Mouse (Mus musculus): Measurements from ENCODE around the gene Tcf25. TPM values are rescaled to one million over a fixed set of nuclear protein-coding genes. Genes with fewer than 3 reads are reported as not detected.

Gene Tcf25
- polyA plus RNA-seq, 1 experiment from 2014 or later: 182 TPM

DNA sequence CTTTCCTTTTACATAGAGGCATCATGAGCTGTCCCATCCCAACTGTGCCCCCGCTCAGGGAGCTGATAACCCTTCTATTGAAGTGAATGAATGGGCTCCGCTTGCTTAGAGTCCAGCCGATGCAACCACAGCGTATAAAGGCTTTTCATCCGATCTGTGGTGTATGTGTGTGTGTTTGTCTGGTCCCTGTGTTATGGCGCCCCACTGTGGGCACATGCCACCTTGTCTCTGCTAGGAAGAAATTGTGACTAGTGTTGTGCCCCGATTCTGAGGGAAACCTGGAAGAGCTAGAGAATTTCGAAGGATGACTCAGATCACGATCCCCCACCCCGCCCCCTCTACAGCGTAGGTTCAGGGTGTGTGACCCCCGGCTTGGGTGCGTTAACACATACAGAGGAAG, 20.8 kb upstream of the Tcf25 start:
- no peak overlapping the region for H3K4me2 ChIP-seq
- no peak for ATAC-seq (ENCODE audit: insufficient read depth, low FRiP score, low read depth)
- peaks cover 8% of the 10 kb centered on the region; the same call in 1 of the 2 replicates for H3K4me1 ChIP-seq
- H3K36me3 ChIP-seq: no peaks in the 10 kb centered on the region
- H3K27me3 ChIP-seq (replicated peaks): 0 out of 2 replicates have a peak, but pooled peaks cover 5% of the 10 kb centered on the region
- no peak overlapping the region for H3K4me3 ChIP-seq (replicated peaks)
- WGBS: 40% methylated on average over 13 of the region's 13 CpGs
- H3K9ac ChIP-seq: no peak overlapping the region
- no peaks in the 10 kb centered on the region for H3K9me3 ChIP-seq
- no peak overlapping the region for H3K27ac ChIP-seq

DNA sequence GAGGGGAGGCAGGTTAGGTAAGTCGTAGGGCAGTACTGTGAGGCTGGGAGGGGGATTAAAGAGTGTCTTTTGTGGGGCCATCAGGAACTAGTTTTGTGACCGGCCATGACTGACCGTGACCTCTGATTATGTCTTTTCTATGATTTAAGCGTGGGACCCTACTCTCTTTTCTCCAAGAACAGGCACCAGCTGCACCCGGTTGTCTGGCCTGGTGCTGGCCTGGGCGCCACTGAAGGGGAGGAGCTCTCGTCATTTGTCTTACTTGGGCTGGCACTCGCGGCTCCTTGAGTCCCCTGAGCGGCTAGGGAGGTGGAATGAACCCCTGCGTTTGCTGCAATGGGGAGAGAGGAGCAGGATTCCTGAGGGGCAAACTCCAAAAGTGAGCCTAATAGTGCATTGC, 20.3 kb upstream of the Tcf25 start:
- H3K9ac ChIP-seq: no peak overlapping the region
- no peak overlapping the region for H3K4me2 ChIP-seq
- no peaks in the 10 kb centered on the region for H3K9me3 ChIP-seq
- H3K27ac ChIP-seq: no peak overlapping the region
- ATAC-seq (ENCODE audit: insufficient read depth, low FRiP score, low read depth): no peak
- WGBS: 29% methylated on average over 11 of the region's 11 CpGs
- H3K36me3 ChIP-seq: no peaks in the 10 kb centered on the region
- no peak overlapping the region for H3K4me3 ChIP-seq (replicated peaks)
- H3K4me1 ChIP-seq: 0 out of 2 replicates have a peak, but pooled peaks cover 4% of the 10 kb centered on the region
- 0 out of 2 replicates have a peak, but pooled peaks cover 5% of the 10 kb centered on the region for H3K27me3 ChIP-seq (replicated peaks)

DNA sequence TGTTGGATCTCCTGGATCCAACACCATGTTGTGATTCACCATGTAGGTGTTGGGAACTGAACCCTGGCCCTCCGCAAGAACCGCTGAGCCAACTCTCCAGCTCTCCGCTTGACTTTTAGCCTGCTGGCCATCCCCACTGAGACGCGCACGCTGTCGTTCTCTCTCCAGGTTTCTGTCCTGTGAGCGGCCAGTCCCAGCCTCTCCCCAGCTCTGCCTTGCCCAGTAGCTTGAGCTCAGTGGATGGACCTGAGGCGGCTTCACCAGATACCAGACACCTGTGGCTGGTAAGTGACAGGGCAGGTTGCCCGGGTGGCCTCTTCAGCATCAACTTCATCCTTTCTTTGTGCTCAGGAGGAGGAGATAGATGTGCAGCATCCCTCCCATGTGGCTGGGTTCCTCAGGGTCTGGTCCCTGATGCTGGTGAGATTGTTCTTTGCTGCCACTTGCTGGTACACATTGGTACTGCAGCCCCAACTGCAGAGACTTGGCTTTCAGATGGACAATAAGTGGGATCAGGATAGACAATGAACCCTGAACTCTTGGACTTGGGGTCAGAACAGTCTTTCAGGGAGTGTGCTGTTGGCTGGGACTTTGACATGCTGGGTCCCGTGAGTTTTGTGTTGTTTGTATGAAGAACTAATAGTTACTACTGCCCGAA, 12.3 kb upstream of the Tcf25 start:
- Histone ChIP-seq H3K9ac (no peak overlapping the region), H3K9me3 (no peaks in the 10 kb centered on the region), H3K27ac (no peak overlapping the region), H3K4me1 (no peaks in the 10 kb centered on the region), H3K4me2 (no peak overlapping the region), H3K4me3 (replicated peaks) (no peak overlapping the region), H3K36me3 (no peaks in the 10 kb centered on the region), H3K27me3 (replicated peaks) (no peaks in the 10 kb centered on the region)
- WGBS: 47% methylated on average over 12 of the region's 12 CpGs
- no peak for ATAC-seq (ENCODE audit: insufficient read depth, low FRiP score, low read depth)

DNA sequence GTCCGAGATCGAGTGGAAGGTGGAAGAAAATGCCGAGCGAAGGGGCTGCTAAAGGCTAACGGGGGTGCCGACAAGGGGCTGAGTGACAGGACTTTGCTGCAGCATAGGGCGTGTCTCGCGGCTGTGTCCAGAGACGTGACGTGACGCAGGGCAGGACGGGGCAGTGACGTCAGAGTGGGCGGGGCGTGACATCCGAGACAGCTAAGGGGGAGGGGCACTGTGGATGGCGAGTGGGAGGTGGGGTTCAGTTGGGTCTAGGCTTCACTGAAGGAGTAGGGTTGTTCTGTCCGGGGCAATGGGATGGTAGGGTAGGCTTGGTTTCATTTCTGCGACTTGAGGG, 656 bp downstream of the Tcf25 start:
- 0 out of 2 replicates have a peak, but pooled peaks cover 12% of the 10 kb centered on the region for H3K4me1 ChIP-seq

DNA sequence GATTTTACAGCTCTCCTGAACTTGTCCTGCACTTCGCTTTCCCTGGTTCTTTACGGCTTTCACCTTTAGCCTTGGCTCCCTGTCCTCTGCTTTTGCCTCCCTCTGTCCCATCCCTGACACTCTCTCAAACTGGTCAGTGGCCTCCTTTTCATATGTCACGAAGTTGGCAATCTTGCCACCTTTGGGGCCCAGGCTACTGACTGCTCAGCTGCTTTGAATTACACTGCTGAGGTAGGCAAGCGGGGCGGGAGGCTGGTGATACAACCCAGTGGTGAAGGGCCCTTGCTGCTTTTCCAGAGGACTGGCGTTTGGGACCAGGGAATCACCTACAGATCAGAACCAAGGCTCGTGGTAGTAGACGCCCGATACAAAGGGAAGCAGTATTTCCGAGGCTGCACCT, 2.1 kb downstream of the Tcf25 start:
- no peak overlapping the region for H3K27ac ChIP-seq
- ATAC-seq (ENCODE audit: insufficient read depth, low FRiP score, low read depth): no peak
- no peak overlapping the region for H3K4me2 ChIP-seq
- H3K9me3 ChIP-seq: no peaks in the 10 kb centered on the region
- no peak overlapping the region; the same call in 1 of the 2 replicates for H3K4me3 ChIP-seq (replicated peaks)
- 0 out of 2 replicates have a peak, but pooled peaks cover 6% of the 10 kb centered on the region for H3K36me3 ChIP-seq
- 0 out of 2 replicates have a peak, but pooled peaks cover 12% of the 10 kb centered on the region for H3K4me1 ChIP-seq
- H3K9ac ChIP-seq: no peak overlapping the region
- H3K27me3 ChIP-seq (replicated peaks): no peaks in the 10 kb centered on the region
- WGBS: 86% methylated on average over 10 of the region's 10 CpGs

More for the DNA sequence above, 656 bp downstream of the Tcf25 start:
- under 1% methylated on average over 20 of the region's 20 CpGs for WGBS
- peak overlapping the region; percentile 76 for H3K9ac ChIP-seq
- peak overlapping the region; percentile 83 for H3K4me2 ChIP-seq
- no peaks in the 10 kb centered on the region for H3K9me3 ChIP-seq
- peak overlapping the region; percentile 96 for H3K4me3 ChIP-seq (replicated peaks)
- H3K36me3 ChIP-seq: 0 out of 2 replicates have a peak, but pooled peaks cover 6% of the 10 kb centered on the region
- peak; percentile 80 for ATAC-seq (ENCODE audit: insufficient read depth, low FRiP score, low read depth)
- H3K27ac ChIP-seq: peak overlapping the region; percentile 99
- no peaks in the 10 kb centered on the region for H3K27me3 ChIP-seq (replicated peaks)

DNA sequence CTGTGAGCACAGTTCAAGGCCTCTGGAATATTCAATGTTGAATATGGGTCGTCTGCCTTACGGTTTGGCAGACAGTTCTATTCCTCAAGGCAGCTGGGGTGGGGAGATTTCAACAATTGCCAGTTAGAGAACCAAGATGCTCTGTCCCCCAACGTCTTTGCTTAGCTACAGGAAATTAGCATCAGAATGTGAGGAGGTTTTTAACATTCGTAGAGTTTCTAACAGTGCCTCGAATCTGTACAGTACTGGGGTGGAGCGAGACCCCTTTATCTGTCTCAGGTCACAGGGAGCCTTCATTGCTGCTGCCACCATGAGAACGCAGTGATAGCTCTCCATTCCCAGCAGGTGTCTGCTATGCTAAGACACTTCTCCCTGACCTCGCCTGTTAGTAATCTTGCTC, 2.6 kb downstream of the Tcf25 start:
- 76% methylated on average over 8 of the region's 8 CpGs for WGBS
- Histone ChIP-seq H3K27ac (no peak overlapping the region), H3K4me3 (replicated peaks) (no peak overlapping the region), H3K4me1 (0 out of 2 replicates have a peak, but pooled peaks cover 12% of the 10 kb centered on the region), H3K4me2 (no peak overlapping the region), H3K9me3 (no peaks in the 10 kb centered on the region), H3K36me3 (0 out of 2 replicates have a peak, but pooled peaks cover 6% of the 10 kb centered on the region), H3K9ac (no peak overlapping the region), H3K27me3 (replicated peaks) (no peaks in the 10 kb centered on the region)
- ATAC-seq (ENCODE audit: insufficient read depth, low FRiP score, low read depth): no peak

DNA sequence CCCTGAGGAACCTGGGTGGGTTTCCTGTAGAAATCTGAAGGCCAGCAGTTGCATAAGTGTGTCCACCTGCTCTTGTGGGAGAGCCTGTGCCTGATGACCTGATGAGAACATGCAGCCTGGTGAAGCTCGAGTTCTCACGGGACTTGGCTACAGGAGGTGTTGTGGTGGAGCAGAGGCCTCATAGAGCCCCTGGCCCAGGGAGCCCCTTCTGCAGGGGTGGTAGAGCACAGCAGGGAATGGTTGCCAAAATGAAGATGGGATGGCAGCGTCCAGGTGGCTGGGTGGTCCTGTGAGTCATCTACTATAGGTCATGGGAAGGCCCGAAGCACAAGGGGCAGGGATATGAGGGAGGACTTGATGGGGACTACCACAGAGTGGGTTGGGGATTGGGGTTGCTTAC, 8.2 kb downstream of the Tcf25 start:
- H3K36me3 ChIP-seq: peaks cover 34% of the 10 kb centered on the region
- WGBS: 87% methylated on average over 4 of the region's 4 CpGs
- ATAC-seq (ENCODE audit: insufficient read depth, low FRiP score, low read depth): no peak

DNA sequence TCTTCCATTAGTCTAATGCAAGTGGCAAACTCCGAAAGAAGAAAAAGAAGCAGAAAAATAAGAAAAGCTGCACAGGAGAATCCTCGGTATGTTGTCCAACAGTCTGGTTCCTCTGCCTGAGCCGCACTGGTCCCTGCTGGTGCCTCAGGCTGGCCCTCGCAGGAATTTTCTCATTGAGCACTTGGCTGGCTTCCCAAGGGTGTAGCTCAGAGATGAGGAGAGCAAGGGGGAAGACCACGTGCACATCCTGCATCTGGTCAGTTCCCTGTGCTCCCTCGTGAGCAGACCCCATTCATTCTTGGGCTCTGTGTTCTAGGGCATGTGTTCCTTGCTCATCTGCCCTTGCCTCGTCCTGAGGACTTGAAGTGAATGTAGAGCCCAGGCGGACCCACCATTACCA, 9.0 kb downstream of the Tcf25 start:
- Histone ChIP-seq H3K4me3 (replicated peaks) (no peak overlapping the region), H3K9me3 (no peaks in the 10 kb centered on the region), H3K4me2 (no peak overlapping the region), H3K27me3 (replicated peaks) (no peaks in the 10 kb centered on the region), H3K9ac (no peak overlapping the region), H3K27ac (no peak overlapping the region), H3K4me1 (no peaks in the 10 kb centered on the region), H3K36me3 (peaks cover 40% of the 10 kb centered on the region)
- no peak for ATAC-seq (ENCODE audit: insufficient read depth, low FRiP score, low read depth)
- 84% methylated on average over 8 of the region's 8 CpGs for WGBS

More for the DNA sequence above, 8.2 kb downstream of the Tcf25 start:
- no peaks in the 10 kb centered on the region for H3K27me3 ChIP-seq (replicated peaks)
- H3K4me3 ChIP-seq (replicated peaks): no peak overlapping the region
- H3K4me2 ChIP-seq: no peak overlapping the region
- no peak overlapping the region for H3K9ac ChIP-seq
- H3K27ac ChIP-seq: no peak overlapping the region
- no peaks in the 10 kb centered on the region for H3K9me3 ChIP-seq
- H3K4me1 ChIP-seq: no peaks in the 10 kb centered on the region

DNA sequence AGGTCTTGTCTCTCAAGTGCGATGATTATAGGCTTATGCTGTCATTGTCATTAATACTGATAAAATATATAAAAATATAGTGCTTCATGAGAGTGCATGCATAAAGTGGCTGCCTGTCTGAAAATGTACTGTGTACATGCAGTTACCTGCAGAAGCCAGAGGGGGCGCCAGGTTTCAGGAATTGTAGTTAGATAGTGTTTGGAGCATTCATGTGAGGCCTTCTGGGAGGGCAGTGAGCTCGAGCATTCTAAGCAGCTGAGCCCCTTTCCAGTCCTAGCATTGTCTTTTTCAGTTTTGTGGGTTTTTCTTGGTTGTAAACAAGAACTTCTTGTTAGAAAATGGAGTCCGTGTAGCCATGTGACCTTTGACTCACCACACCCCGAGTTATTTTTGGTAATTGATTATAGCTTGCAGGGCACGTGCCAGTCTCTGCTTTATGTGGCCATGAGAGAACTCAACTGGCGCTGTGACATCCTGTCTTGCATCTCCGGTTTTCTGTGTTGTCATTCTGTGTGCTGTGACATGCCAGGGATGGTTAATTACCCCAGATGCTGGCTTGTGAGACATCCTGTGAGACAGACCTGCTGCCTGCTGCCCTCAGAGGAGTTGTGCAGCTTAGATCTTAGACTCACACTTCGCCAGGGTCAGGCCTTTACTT, 11.5 kb downstream of the Tcf25 start:
- no peak overlapping the region for H3K27ac ChIP-seq
- no peak for ATAC-seq (ENCODE audit: insufficient read depth, low FRiP score, low read depth)
- 65% methylated on average over 9 of the region's 9 CpGs for WGBS

DNA sequence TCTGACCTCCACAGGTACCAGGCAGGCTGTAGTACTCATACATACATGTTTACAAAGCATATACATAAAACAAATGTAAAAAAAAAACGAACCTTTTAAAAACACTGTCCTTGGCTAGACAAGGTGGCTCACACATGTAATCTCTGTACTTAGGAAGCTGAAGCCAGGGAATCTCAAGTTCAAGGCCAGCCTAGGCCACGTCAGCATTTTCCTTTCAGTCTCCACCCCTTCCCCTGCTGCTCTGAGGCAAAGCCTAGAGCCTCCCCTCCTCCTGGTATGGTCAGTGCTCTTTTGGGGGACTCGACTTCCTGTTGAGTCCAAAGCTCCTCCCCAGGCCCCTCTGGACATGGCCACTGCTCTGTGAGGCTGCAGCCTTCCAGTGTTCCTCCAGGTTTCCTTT, 13.5 kb downstream of the Tcf25 start:
- 68% methylated on average over 3 of the region's 3 CpGs for WGBS
- Histone ChIP-seq H3K27me3 (replicated peaks) (no peaks in the 10 kb centered on the region), H3K9me3 (no peaks in the 10 kb centered on the region), H3K4me3 (replicated peaks) (no peak overlapping the region), H3K9ac (no peak overlapping the region), H3K36me3 (peaks cover 79% of the 10 kb centered on the region), H3K4me2 (no peak overlapping the region), H3K27ac (no peak overlapping the region), H3K4me1 (no peaks in the 10 kb centered on the region)
- ATAC-seq (ENCODE audit: insufficient read depth, low FRiP score, low read depth): no peak

More for the DNA sequence above, 11.5 kb downstream of the Tcf25 start:
- Histone ChIP-seq H3K4me3 (replicated peaks) (no peak overlapping the region), H3K4me2 (no peak overlapping the region), H3K36me3 (peaks cover 61% of the 10 kb centered on the region), H3K4me1 (no peaks in the 10 kb centered on the region), H3K9me3 (no peaks in the 10 kb centered on the region), H3K27me3 (replicated peaks) (no peaks in the 10 kb centered on the region), H3K9ac (no peak overlapping the region)

DNA sequence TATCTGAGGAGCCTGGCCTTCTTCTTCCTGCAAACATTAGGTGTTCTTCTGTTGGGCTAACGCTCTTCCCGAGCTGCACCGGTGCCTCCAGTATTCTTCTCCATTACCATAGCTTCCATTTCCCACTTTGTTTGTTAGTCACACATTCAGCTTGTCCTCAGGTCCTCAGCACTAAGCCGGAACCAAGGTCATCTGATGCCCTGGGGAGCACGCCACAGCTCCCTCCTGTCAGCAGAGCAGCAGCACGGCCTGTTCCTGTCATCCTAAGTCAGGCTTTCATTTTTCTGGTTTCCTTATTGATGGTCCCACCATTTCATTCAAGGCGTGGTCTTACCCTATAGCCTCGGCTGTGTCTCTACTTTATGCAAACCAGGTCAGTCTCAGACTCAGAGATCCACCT, 14.2 kb downstream of the Tcf25 start:
- no peak for ATAC-seq (ENCODE audit: insufficient read depth, low FRiP score, low read depth)
- H3K4me1 ChIP-seq: no peaks in the 10 kb centered on the region
- H3K36me3 ChIP-seq: peaks cover 78% of the 10 kb centered on the region
- no peaks in the 10 kb centered on the region for H3K27me3 ChIP-seq (replicated peaks)
- no peaks in the 10 kb centered on the region for H3K9me3 ChIP-seq
- no peak overlapping the region for H3K4me3 ChIP-seq (replicated peaks)
- no peak overlapping the region for H3K9ac ChIP-seq
- WGBS: 84% methylated on average over 8 of the region's 8 CpGs
- H3K27ac ChIP-seq: no peak overlapping the region
- H3K4me2 ChIP-seq: no peak overlapping the region

DNA sequence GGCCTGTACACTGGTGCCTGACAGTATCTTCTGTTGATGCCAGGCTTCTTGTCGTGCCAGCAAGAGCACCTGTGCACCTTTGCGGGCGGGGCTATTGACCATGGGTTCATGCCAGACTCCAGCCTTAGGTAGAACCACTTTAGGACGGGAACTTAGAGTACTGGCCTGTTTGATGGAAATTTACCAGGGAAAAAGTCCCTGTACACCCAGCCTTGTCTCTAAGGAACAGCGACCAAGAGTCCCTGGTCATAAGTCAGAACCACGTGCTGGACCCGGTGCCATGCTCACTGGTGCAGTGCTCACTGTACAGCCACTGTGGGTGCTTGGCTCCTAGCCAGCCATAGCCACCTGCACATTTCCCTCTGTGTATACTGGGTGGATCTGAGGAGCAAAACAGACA, 15.5 kb downstream of the Tcf25 start:
- H3K36me3 ChIP-seq: peaks cover 77% of the 10 kb centered on the region
- H3K27me3 ChIP-seq (replicated peaks): no peaks in the 10 kb centered on the region
- no peaks in the 10 kb centered on the region for H3K9me3 ChIP-seq
- ATAC-seq (ENCODE audit: insufficient read depth, low FRiP score, low read depth): no peak
- H3K4me1 ChIP-seq: no peaks in the 10 kb centered on the region
- no peak overlapping the region for H3K4me3 ChIP-seq (replicated peaks)
- H3K27ac ChIP-seq: no peak overlapping the region
- H3K9ac ChIP-seq: no peak overlapping the region
- 93% methylated on average over 7 of the region's 7 CpGs for WGBS
- no peak overlapping the region for H3K4me2 ChIP-seq

All from stomach, embryonic 15.5 days (tissue).